Mouse (Mus musculus) E14TG2a.4 (cell line): ENCODE data around the gene Rnf216.

Source experiments
- H3K27me3 ChIP-seq: 2 replicates; pipeline ENCODE4 v1.6.1; 2014; ENCODE audit warnings: low read length, control low read depth; ENCODE audit not compliant: insufficient read depth
- H3K36me3 ChIP-seq: 2 replicates; pipeline ENCODE4 v1.6.1; 2014; ENCODE audit warnings: low read length, control low read depth; ENCODE audit not compliant: insufficient read depth
- H3K4me1 ChIP-seq: replicated peaks from 2 replicates; pipeline ENCODE4 v1.6.1; 2014; ENCODE audit warnings: low read depth, low read length, control low read depth
- H3K4me3 ChIP-seq: replicated peaks from 2 replicates; pipeline ENCODE4 v1.5.1; 2014; ENCODE audit warnings: mild to moderate bottlenecking, low read length
- H3K9me3 ChIP-seq: 2 replicates; pipeline ENCODE4 v1.6.1; 2014; ENCODE audit warnings: low read length, control low read depth
- CTCF ChIP-seq: conservative IDR thresholded peaks from 2 replicates; pipeline ENCODE4 v1.5.1; 2014; ENCODE audit warnings: low read length
- NANOG ChIP-seq: IDR thresholded peaks from 2 replicates; pipeline ENCODE4 v1.6.1; 2014; ENCODE audit warnings: borderline replicate concordance, low read length, mixed read lengths
- POU5F1 ChIP-seq: IDR thresholded peaks from 2 replicates; pipeline ENCODE4 v1.6.1; 2014; ENCODE audit warnings: low read length, borderline replicate concordance

Gene Rnf216

GRCm38 (mm10) chr5:142944979-142945682 lies 167.7 kb downstream of the Rnf216 start:
- no peaks in the 10 kb centered on the region for H3K9me3 ChIP-seq
- H3K4me1 ChIP-seq, result peaks cover 46% of the 10 kb centered on the region
- no peak overlapping the region for H3K4me3 ChIP-seq
- no peaks in the 10 kb centered on the region for H3K36me3 ChIP-seq
- no peaks in the 10 kb centered on the region for H3K27me3 ChIP-seq
- TF ChIP-seq NANOG (no peak), CTCF (no peak), POU5F1 (no peak)
